Mouse (Mus musculus) stomach, postnatal 0 days (tissue): ENCODE results near the gene Mtg2. TPM values are rescaled to one million over a fixed set of nuclear protein-coding genes. Genes with fewer than 3 reads are reported as not detected.

ENCODE experiments used
- ATAC-seq: fragments of 200-750 bp; cut with Nextera tagmentation; 2 replicates; pipeline ENCODE4 v1.8.0; 2017; ENCODE audit not compliant: low FRiP score, low TSS enrichment
- DNase-seq: peaks from one replicate; pipeline ENCODE4 v3.0.0-alpha.2; 2016; ENCODE audit warnings: low spot score
- H3K27ac ChIP-seq: fragments of 300-500 bp; sonication (generic); replicated peaks from 2 replicates; pipeline ENCODE4 v1.5.1; 2014; ENCODE audit warnings: mild to moderate bottlenecking, control low read depth
- H3K27me3 ChIP-seq: fragments of 300-500 bp; sonication (generic); 2 replicates; pipeline ENCODE4 v1.6.1; 2014; ENCODE audit warnings: low read length; ENCODE audit not compliant: control insufficient read depth, insufficient read depth
- H3K36me3 ChIP-seq: fragments of 300-500 bp; sonication (generic); 2 replicates; pipeline ENCODE4 v1.6.1; 2014; ENCODE audit warnings: low read length, mixed read lengths; ENCODE audit not compliant: control insufficient read depth, insufficient read depth
- H3K4me1 ChIP-seq: fragments of 300-500 bp; sonication (generic); replicated peaks from 2 replicates; pipeline ENCODE4 v1.6.1; 2014; ENCODE audit warnings: antibody characterized with exemption; ENCODE audit not compliant: control insufficient read depth, insufficient read depth
- H3K4me2 ChIP-seq: fragments of 300-500 bp; sonication (generic); replicated peaks from 2 replicates; pipeline ENCODE4 v1.6.1; 2014; ENCODE audit warnings: low read depth, mild to moderate bottlenecking, control low read depth, moderate library complexity
- H3K4me3 ChIP-seq: fragments of 300-500 bp; sonication (generic); 2 replicates; pipeline ENCODE4 v1.5.1; 2014; ENCODE audit warnings: low read depth, low read length, control low read depth
- H3K9ac ChIP-seq: fragments of 300-500 bp; sonication (generic); 2 replicates; pipeline ENCODE4 v1.6.1; 2014; ENCODE audit warnings: mild to moderate bottlenecking, low read length, control low read depth, mixed read lengths
- H3K9me3 ChIP-seq: fragments of 300-500 bp; sonication (generic); 2 replicates; pipeline ENCODE4 v1.6.1; 2016; ENCODE audit warnings: low read length; ENCODE audit not compliant: control insufficient read depth
- CTCF ChIP-seq: IDR thresholded peaks from 2 replicates; pipeline ENCODE4 v1.5.1; 2016; ENCODE audit warnings: antibody characterized with exemption, low read depth, mild to moderate bottlenecking, moderate library complexity
- EP300 ChIP-seq: optimal IDR thresholded peaks from 2 replicates; pipeline ENCODE3; 2016; ENCODE audit warnings: antibody characterized with exemption
- WGBS: fragments of 180-500 bp; shearing (Covaris S2); extraction: QIAGEN DNeasy Blood & Tissue Kit; methylation state at CpG from one replicate; pipeline ENCODE4 v1.1.7; 2014; 5-methylcytosine and 5-hydroxymethylcytosine counted together
- polyA plus RNA-seq: library from polyadenylated mRNA; unstranded; fragments of >200 nt; fragmentation: Nextera tagmentation; extraction: Ambion mirVana; gene quantifications from 2 replicates; pipeline ENCODE4 v1.2.1, GENCODE M21; 2015

The Mtg2 gene
- polyA plus RNA-seq, 1 experiment from 2014 or later: 14.0 TPM

- no peaks in the 10 kb centered on the region; the same call in none of the 2 replicates for H3K4me1 ChIP-seq
- 13% methylated on average over 6 of the region's 6 CpGs for WGBS
- TF ChIP-seq CTCF (no peak), EP300 (no peak)
- no peaks in the 10 kb centered on the region for H3K27me3 ChIP-seq
- DNase-seq: no peak
- no peaks in the 10 kb centered on the region for H3K9me3 ChIP-seq
- peak overlapping the region; percentile 99 for H3K4me2 ChIP-seq
- peaks cover 2% of the 10 kb centered on the region for H3K36me3 ChIP-seq
- H3K4me3 ChIP-seq: peak overlapping the region; percentile 84
- H3K27ac ChIP-seq: no peak overlapping the region
- no peak for ATAC-seq
- peak overlapping the region; percentile 84 for H3K9ac ChIP-seq
Measured at GRCm38 (mm10) chr2:180025861-180026200, 44.6 kb upstream of the Mtg2 start.

- Histone ChIP-seq H3K4me3 (no peak overlapping the region), H3K9me3 (no peaks in the 10 kb centered on the region), H3K4me1 (no peaks in the 10 kb centered on the region; the same call in none of the 2 replicates), H3K27me3 (no peaks in the 10 kb centered on the region), H3K27ac (no peak overlapping the region), H3K36me3 (peaks cover 15% of the 10 kb centered on the region), H3K4me2 (no peak overlapping the region), H3K9ac (no peak overlapping the region)
- WGBS: 73% methylated on average over 9 of the region's 9 CpGs
- no peak for DNase-seq
- no peak for ATAC-seq
- TF ChIP-seq EP300: no peak
- TF ChIP-seq CTCF: no peak
Measured at GRCm38 (mm10) chr2:180027768-180028167, 42.6 kb upstream of the Mtg2 start.

- H3K36me3 ChIP-seq: peaks cover 31% of the 10 kb centered on the region
- H3K4me2 ChIP-seq: no peak overlapping the region
- no peaks in the 10 kb centered on the region; the same call in none of the 2 replicates for H3K4me1 ChIP-seq
- H3K9ac ChIP-seq: no peak overlapping the region
- DNase-seq: no peak
- H3K27me3 ChIP-seq: no peaks in the 10 kb centered on the region
- H3K9me3 ChIP-seq: no peaks in the 10 kb centered on the region
- 90% methylated on average over 6 of the region's 6 CpGs for WGBS
- no peak overlapping the region for H3K4me3 ChIP-seq
- ATAC-seq: no peak
- H3K27ac ChIP-seq: no peak overlapping the region
- TF ChIP-seq EP300: no peak
- TF ChIP-seq CTCF: no peak
Measured at GRCm38 (mm10) chr2:180031270-180031669, 39.1 kb upstream of the Mtg2 start.

GRCm38 (mm10) chr2:180032925-180033324, 37.5 kb upstream of the Mtg2 start:
- 71% methylated on average over 3 of the region's 3 CpGs for WGBS
- ATAC-seq: no peak

GRCm38 (mm10) chr2:180033956-180034355, 36.4 kb upstream of the Mtg2 start:
- ATAC-seq (no peak), DNase-seq (no peak)
- Histone ChIP-seq H3K27ac (no peak overlapping the region), H3K4me1 (no peaks in the 10 kb centered on the region), H3K9ac (no peak overlapping the region), H3K9me3 (no peaks in the 10 kb centered on the region), H3K4me2 (no peak overlapping the region), H3K4me3 (no peak overlapping the region), H3K27me3 (no peaks in the 10 kb centered on the region), H3K36me3 (peaks cover 46% of the 10 kb centered on the region)
- 72% methylated on average over 3 of the region's 3 CpGs for WGBS
- no peak for TF ChIP-seq EP300
- TF ChIP-seq CTCF: no peak

More at GRCm38 (mm10) chr2:180032925-180033324, 37.5 kb upstream of the Mtg2 start:
- Histone ChIP-seq H3K9me3 (no peaks in the 10 kb centered on the region), H3K9ac (no peak overlapping the region), H3K27ac (no peak overlapping the region), H3K4me2 (no peak overlapping the region), H3K4me3 (no peak overlapping the region), H3K4me1 (no peaks in the 10 kb centered on the region), H3K27me3 (no peaks in the 10 kb centered on the region), H3K36me3 (peaks cover 39% of the 10 kb centered on the region)
- TF ChIP-seq CTCF: no peak
- no peak for TF ChIP-seq EP300
- DNase-seq: no peak

GRCm38 (mm10) chr2:180034753-180035152, 35.6 kb upstream of the Mtg2 start:
- H3K27me3 ChIP-seq: no peaks in the 10 kb centered on the region
- WGBS: 55% methylated on average over 5 of the region's 5 CpGs
- ATAC-seq: no peak
- H3K27ac ChIP-seq: no peak overlapping the region
- H3K4me1 ChIP-seq: no peaks in the 10 kb centered on the region
- no peak overlapping the region for H3K4me2 ChIP-seq
- H3K9ac ChIP-seq: no peak overlapping the region
- no peak for DNase-seq
- H3K36me3 ChIP-seq: peaks cover 47% of the 10 kb centered on the region
- H3K4me3 ChIP-seq: no peak overlapping the region
- no peak for TF ChIP-seq CTCF
- TF ChIP-seq EP300: no peak
- no peaks in the 10 kb centered on the region for H3K9me3 ChIP-seq
